Mouse (Mus musculus): ENCODE data around the gene Usp47.

DNA sequence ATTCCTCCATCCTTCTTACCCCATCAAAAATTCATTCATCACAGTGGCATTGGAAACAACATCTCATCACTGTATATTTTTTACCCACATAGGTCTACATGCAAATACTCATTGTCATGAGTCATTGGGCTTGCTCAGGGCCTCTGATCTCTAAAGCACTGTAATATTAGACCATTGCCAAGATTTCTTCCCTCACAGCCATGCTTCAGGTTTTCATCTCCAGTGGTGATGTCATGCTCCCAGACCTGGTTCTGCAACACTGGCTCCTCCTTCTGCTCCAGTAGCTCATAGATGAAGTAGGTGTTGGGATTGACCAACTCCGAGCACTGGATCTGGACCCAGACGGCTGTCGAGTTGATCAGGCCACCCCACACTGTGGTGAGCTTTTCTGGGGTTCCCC is 38.8 kb upstream of the Usp47 start:
- TF ChIP-seq CTCF (IDR thresholded peaks at IDR 0.05; ENCODE audit: low read depth, low read length), result no peak
- no peak for TF ChIP-seq TAL1 (conservative IDR thresholded peaks at IDR 0.05; ENCODE audit: low read depth, low read length)

All from G1E (cell line).